Mouse (Mus musculus) spleen, postnatal 4 days (tissue): ENCODE results near the gene Card11.

Source experiments
- DNase-seq, 2 experiments: peaks; one replicate each; pipeline ENCODE4 v3.0.0; 2022; ENCODE audit warnings: low spot score in 2 of 2

Gene Card11

GRCm38 (mm10) chr5:140992093-140993070, 8.0 kb downstream of the Card11 start:
- DNase-seq, result no peak

DNA sequence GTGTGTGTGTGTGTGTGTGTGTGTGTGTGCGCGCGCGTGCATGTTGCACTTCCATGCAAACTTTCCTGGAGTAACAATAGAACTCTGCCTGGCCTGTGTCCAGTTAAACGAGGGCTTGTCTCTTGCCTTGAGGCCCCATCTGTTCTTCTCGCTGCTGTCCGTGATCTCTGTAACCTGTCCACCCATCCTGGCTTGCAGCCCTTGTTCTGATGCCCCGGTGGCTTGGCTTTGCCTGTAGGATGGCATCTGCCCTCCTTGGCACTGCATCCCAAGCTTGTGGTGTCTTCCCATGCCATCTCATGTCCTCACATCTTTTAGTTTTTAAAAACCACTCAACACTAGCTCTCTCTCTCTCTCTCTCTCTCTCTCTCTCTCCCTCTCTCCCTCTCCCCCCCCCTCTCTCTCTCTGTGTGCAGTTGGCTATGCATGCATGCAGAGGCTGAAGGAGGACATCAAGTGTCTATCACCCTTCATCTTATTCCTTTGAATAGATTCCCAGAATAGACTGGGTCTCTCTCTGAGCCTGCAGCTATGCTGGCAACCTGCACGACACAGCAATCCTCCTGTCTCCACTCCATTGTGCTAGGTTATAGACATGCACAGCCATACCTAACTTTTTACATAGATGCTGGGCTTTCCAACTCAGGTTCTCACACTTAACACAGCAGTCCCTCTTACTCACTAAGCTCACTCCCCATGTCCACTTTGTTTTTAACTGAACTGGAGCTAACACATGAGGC, 14.9 kb downstream of the Card11 start:
- DNase-seq, result no peak

- no peak for DNase-seq
Measured at GRCm38 (mm10) chr5:140981370-140981805, 19.0 kb downstream of the Card11 start.

DNA sequence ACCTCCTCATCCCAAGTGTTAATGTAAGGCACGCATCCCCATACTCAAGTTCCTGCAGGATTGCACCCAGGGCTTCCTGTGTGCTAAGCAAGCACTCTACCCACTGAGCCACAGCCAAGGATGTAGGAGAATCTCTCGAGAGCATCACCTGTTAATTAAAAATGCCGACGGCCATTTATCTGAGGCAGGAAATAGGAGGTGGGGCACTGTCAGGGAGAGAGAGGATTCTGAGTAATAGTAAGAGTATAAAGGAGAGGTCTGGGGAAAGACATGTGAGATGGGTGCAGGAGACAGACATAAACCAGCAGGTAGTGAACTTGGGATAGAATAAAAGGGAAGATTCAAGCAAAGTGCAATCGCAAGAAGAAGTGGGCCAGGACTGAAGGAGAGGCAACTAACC, 19.6 kb downstream of the Card11 start:
- DNase-seq, result no peak

DNA sequence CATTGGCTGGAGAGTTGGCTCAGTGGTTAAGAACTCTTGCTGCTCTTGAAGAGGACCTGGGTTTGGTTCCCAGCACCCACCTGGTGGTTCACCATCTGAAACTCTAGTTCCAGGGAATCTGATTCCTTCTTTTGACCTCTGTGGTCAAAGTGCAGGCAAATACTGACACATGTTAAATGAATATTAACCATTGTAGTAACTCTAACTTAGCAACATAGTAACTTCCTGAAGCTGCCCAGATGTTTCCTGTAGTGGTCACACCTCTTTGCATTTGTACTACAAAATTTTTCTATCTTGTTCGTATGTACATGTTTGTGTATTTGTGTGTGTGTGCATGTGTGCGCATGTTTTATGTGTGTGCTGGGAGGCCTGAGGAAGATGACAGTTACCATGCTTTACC, 20.3 kb downstream of the Card11 start:
- no peak for DNase-seq

DNA sequence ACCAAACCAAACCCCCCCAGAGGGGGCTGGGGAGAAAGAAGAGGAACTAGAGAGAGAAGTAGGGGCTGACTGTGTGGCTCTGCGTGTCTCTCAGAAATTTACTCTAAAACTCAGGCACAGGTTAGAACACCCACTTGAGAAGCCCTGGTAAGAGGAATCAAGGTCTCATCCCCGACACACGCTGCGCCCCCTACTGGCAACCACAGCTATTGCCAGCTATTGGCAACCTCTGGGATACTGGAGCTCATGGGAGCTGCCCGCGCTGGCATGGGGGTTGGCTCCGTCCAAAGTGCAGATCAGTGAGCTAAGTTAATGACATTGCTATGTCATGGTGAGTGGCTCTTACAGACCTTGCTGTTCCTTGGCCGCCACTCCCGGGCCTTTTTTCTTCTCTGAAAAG, 37.4 kb downstream of the Card11 start:
- DNase-seq, result peak; percentile 34 to 78

GRCm38 (mm10) chr5:140960732-140961131, 39.6 kb downstream of the Card11 start:
- DNase-seq, result no peak

DNA sequence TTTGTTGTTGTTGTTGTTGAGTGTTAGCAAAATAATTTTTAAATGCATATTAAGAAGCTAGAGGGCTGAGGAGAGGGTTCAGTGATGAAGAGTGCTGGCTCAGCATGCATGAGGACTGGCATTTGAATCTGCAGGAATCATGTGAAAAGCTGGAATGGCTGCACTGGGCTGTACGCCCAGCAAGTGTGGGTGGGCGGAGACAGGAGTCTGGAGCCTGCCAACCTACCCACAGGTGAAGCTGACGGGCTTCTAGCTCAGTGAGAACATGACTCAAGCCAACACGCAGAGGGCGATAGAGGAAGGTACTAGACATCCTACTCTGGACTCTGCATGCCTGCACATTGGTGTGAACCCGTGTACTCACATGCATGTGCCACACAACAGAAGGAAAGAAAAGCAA, 41.2 kb downstream of the Card11 start:
- DNase-seq, result no peak

GRCm38 (mm10) chr5:140957106-140957505, 43.3 kb downstream of the Card11 start:
- DNase-seq, result no peak

DNA sequence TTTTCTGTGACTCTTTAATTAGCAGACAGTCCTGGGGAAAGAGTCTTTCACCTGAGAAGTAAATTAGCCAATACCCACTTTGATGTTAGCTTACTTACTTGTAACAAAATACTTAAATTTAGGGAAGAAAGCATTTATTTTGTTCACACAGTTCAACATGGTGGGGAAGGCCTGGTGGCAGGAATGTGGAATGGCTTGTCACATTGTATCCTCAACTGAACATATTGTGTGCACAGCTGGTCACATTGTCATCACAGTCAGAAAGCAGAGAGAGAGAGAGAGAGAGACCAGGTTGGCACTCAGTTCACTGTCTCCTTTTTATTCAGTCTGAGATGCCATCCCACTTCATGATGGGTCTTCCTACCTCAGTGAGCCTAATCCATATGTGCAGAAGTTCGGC, 44.7 kb downstream of the Card11 start:
- no peak for DNase-seq

- no peak for DNase-seq
Measured at GRCm38 (mm10) chr5:140951801-140952200, 48.6 kb downstream of the Card11 start.

GRCm38 (mm10) chr5:140948009-140948408, 52.4 kb downstream of the Card11 start:
- peak; percentile 71 to 81 for DNase-seq

DNA sequence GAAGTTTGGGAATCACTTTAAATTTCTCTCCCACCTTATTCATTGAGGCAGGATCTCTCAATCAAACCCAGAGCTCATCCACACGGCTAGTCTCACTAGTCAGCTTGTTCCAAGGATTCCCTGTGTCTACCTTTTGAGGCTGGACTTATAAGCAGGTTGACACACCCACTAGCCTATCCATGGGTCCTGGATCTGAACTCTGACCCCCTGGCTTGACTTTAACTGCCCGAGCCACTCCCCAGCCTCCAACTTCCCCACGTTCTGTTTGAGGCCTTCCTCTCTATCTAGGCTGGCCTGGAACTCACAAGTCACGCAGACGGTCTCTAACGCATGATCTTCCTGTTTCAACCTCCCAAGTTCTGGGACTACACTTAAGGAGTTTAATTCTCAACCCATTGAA, 54.3 kb downstream of the Card11 start:
- DNase-seq, result no peak

DNA sequence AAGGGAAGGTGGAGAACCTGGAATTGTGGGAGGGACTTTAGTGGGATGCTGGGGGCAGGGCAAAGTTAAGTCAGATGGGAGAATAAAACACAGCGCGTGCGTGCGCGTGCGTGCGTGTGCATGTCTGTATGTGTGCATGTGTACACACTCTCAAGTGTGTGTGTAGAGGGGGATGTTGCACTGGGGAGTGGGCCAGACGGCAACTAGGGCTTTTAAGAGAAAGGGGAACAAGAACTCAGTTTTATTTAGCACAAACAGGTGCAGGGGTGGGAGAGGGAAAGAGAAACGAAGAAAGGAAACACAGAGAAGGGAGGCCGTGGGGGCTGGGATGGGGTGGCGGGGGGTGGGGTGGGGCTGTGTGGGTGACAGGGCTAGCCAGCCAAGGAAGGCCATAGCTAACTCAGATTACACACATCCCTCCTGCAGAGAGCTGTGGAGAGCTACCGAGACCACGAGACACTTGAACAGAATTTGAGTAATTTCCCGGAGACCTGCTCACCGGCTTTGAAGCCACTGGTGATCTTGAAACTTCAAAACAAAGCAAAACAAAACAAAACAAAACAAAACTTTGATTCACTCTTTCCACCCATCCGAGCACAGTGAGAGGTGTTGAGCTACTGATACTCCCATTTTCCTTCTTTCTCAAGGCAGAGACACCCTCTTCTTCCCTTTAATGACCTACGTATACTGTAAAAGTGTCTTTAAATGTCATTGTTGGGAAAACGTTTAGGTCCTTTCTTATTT, 55.8 kb downstream of the Card11 start:
- DNase-seq, result peak in 1 of 2 experiments; percentile 19

DNA sequence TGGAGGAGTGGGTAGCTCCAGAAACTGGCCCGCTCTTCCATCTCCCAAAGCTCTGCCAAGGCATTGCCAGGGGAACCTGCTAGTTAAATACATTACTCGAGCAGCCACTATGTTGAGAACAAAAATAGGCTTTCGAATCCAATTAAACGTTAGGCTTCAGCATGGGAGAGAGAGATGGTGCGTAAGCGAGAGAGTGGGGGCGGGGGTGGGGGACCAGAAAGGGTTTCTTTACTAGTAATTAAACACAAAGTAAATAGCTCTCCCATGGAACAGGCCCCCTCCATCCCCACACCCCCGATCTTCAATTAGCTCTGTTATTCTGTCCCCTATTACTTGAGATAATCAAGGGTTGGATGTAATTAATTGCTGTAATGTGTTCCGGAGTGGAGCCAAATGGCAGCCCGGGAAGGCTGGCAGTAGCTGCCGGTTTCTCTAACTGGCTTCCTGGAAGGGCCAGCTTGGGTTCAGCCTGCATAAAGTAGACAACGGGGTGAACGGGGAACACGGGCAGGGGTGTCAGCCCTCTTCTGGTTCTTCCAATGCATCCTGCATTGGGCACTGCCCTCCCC, 59.4 kb downstream of the Card11 start:
- DNase-seq, result no peak

- DNase-seq, result no peak
Measured at GRCm38 (mm10) chr5:140940257-140940922, 60.0 kb downstream of the Card11 start.

DNA sequence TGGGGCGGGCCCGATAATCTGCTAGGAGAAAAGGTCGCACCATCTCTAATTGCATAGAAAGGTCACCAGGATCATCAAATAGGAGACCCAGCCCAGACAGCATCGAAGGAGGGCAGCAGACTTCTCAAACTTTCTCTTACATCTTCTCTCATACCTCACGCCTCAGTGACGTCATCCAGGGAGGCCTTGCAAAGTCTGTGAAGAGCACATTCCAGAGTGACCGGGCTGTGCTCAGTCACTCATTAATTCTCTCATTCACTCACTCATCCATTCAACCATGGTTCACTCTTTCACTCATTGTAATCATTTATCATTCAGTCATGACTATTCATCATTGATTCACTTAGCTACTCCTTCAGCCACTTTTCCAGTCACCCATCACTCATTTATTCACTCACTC, 63.6 kb downstream of the Card11 start:
- DNase-seq, result no peak

DNA sequence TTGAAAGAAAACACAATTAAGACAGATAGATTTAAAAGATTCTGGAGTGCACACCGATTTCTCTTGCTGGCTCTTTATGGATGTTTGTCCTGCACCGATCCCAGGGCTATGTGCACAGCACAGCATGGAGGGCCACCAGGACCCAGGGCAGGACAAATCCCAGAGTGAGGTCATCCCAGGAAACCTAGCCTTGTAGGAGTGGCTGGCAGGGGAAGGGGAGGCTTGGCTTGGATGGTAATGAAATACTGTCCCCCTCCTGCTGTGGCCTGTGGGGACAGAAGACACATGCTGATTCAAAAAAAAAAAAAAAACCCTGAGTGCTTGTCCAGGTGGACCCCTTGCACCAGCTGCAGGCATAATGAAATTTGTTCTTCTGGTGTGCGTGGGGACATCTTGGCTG, 64.5 kb downstream of the Card11 start:
- no peak for DNase-seq

DNA sequence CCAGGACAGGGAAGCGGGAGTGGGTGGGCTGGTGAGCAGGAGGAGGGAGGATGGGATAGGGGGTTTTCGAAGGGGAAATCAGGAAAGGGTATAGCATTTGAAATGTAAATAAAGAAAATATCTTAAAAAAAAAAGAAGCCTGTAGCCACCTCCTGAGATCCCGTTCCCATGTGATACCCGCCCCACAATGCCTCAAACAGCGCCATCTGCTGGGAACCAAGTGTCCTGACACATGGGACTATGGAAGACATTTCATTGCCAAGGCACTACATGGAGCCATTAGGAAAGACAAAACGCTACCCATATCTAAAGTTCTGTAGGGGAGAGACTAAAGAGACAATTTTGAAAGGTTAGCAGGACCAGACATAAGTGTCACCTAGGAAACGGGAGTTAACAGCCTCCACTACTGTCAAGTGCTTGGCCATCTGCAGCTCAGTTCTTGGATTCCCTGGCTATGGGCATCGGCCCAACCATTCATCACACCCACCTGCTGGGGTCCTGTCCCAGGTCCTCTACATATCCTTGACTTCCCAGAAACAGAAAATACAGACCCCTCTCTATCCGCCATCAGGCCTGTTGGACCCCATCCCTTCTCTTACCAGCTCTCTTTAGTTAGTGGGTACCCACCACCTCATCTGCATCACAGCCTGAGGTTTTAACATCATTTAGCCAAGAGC, 65.6 kb downstream of the Card11 start:
- DNase-seq, result no peak

DNA sequence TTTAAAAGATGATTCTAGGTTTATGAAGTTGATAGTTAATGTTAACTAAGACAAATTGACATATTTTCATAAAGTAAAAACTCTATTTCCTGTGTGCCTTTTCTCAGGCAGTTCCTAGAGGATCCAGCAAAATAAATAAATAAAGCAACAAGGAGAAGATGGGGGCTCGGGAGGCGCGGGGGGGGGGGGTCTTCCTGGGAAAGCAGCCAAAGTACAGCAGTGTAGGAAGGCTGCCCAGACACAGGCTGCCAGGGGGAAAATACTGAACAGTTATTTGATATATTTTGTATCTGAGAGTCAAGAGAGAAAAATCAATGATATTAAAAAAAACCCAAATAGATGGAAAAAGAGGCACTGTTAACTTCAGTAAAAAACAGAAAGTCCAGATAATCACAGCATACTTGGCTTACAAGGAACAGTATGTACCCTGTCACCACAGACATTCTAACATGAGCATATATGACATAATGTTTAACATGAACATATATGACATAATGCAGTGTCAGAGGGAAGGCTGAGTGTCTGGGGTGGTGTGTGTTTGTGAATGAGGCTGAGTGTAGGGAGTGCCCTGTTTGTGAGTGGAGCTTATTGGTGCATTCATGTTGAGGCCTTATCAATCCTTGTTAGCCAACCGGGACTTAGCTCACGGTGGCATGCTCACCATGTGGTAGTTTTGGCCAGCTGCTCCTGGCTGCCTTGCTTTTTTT, 68.7 kb downstream of the Card11 start:
- DNase-seq, result no peak
